Mouse (Mus musculus) kidney, postnatal 36 days (tissue): ENCODE data around the gene Tnk2.
A peak's percentile ranks its signal among the peaks of the same experiment; 100 is the strongest.
"Not testable (repeated sequence)": the region's sequence is repeated elsewhere in the genome, so short reads cannot be mapped to it uniquely, and the experiment has no call there.

Source experiments
- DNase-seq, 2 experiments: peaks; one replicate each; pipeline ENCODE4 v3.0.0; 2021 to 2022; ENCODE audit warnings: mixed read lengths in 2 of 2

Gene Tnk2

GRCm38 (mm10) chr16:32636871-32637521 lies 6.7 kb upstream of the Tnk2 start:
- DNase-seq, result no peak

DNA sequence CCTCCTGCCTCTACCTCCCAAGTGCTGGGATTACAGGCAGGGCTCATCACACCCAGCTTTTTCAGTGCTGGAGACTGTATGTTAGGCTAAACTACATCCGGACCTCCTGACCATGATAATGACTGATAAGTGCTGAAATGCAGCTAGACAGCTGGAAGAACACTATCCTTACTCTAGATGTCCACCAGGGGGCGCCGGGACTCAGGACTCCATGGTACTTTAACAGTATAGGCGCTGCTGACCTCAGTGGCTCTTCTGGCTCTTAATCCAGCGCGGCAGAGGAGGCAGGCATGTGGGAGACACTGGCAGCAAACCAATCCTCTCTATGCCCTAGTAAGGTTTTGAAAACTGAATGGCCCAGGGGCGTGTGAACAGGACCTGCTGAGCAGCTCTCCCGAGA lies 5.2 kb upstream of the Tnk2 start:
- peak; percentile 85 to 95 for DNase-seq

- DNase-seq, result peak; percentile 57 to 70
Observed at GRCm38 (mm10) chr16:32640096-32640495, 3.6 kb upstream of the Tnk2 start.

GRCm38 (mm10) chr16:32640683-32641082 lies 3.0 kb upstream of the Tnk2 start:
- not testable (repeated sequence) for DNase-seq

DNA sequence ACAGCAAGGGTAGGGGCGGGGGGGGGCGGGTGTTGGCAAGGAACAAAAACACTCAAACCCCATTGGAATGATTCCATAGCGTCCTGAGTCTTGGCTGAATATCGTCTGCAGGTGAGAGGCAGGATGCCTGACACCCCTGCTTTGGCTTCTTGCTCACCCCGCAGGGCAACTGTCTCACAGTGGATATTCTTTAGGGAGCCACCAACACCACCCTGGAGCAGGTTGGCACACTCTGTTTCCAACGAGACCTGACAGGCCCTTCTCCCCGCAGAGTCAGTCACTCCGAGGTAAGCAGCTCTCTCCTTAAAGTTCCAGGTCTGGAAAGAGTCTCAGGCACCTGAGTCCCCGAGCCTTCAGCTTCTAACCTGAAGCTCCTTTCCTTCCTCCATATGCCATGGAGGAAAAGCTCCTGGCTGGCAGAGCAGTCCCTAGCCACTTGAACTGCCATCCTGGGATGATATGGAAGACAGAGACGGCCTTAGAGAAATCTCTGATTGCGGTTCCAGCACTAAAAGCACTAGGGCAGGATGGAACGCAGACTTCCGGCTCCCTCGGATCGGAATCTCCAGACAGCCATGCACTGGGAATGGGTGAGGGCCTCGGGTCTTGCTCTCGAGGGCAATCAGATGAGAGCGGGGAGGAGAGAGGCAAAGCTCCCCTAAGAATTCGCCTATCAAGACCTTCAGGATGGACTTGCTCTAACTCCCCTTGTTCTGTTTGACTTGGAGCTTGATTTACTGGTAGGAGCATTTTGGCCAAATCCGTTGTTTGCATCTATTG lies 2.0 kb upstream of the Tnk2 start:
- no peak for DNase-seq

DNA sequence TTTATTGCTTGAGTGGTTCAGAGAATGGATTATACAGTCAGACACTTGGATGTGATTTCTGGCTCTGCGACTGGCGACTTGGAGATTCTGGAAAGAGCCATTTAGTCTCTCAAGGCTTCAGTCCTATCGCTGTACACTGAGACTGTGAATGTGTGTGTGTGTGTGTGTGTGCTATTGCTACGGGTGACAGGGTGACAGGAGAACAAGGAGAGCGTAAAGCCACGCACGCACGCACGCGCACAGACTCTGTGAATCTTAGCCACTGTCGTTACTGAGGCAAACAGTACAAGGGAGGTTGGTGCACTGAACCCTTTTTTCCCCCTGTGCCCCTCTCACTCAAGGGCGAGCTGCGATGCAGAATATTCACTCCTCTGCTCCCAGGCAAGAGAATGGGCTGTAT lies 1.4 kb upstream of the Tnk2 start:
- peak in 1 of 2 experiments; percentile 11 for DNase-seq

DNA sequence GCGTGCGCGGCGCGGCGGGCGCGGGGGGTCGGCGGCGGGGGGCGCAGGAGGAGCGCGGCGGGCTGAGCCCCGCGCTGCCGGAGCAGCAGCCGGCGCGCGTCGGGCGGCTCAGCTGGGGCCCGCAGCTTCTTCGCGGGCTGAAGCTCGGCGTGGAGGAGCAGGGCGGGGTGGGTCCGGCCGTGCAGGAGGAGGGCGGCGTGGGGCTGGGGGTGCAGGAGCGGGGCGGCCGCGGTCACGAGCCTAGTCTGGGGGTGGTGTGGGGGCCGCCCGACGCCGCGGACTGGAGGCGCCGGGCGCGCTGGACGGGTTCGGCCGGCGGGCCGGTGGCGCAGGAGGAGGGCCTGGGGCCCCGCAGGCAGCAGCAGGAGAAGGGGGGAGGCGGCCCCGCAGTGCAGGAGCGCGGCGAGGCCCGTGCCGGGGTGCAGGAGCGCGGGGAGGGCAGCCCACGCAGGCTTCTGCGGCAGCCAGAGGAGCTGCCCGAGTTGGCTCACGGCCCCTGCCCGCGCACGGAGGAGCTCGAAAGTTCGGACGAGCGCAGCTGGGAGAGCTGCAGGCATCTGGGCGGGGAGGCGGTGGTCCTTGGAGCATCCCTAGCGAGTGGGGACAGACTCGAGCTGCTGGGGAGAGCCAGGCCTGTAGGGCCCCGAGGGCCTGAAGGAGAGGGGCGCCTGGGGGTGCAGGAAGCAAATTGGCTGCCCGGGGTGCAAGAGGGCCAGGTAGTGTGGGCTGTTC lies 561 bp downstream of the Tnk2 start:
- DNase-seq, result peak in 1 of 2 experiments; percentile 67

DNA sequence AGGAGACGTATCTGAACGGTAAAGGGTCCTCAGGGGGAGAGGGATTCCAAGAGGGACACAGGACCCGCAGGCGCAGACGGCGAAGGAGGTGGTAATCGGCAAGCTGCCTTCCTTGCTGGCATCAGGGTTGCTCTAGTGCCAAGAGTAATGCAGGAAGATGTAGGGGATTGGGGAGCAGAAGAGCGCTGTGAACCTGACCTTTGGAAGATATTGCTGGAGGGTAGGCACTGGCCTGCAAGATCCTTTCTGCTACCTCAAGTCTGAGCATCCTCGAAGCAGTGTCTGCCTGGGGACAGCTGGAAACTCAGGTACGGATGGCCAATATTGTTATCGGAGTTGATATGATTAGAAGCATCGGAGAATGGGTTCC lies 1.1 kb downstream of the Tnk2 start:
- DNase-seq, result no peak

GRCm38 (mm10) chr16:32645361-32645914 lies 1.8 kb downstream of the Tnk2 start:
- peak; percentile 69 to 78 for DNase-seq

- peak in 1 of 2 experiments; percentile 35 for DNase-seq
Observed at GRCm38 (mm10) chr16:32646014-32646413, 2.3 kb downstream of the Tnk2 start.

DNA sequence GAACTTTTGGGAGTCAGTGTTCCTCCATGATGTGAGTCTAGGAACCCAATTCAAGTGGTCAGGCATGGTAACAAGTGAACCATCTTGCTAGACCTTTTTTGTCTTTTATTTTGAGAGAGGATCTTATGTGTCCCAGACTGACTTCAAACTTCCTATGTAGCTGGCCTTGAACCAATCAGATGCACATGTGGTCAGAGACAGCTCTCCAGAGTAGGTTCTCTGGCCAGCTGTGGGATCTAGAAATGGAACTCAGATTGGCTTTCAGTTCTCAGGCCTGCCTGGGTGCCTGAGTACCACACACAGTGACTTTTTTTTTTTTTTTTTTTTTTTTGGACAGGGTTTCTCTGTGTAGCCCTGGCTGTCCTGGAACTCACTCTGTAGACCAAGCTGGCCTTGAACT lies 4.0 kb downstream of the Tnk2 start:
- no peak for DNase-seq

DNA sequence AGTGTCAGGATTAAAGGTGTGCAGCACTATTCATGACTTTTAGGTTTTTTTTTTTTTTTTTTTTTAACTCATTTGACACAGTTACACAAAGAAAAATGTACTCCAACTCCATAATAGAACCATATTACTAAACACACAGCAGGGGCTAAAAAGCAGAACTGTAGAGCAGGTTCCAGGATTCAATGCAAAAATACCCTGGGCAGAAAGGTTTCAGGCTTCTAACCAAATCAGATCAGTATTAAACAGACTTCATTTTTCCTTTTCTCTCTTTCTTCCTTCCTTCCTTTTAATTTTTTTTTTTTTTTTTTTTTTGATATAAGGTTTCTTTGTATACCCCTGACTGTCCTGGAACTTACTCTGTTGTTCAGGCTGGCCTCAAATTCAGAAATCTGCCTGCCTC lies 6.8 kb downstream of the Tnk2 start:
- DNase-seq, result no peak

DNA sequence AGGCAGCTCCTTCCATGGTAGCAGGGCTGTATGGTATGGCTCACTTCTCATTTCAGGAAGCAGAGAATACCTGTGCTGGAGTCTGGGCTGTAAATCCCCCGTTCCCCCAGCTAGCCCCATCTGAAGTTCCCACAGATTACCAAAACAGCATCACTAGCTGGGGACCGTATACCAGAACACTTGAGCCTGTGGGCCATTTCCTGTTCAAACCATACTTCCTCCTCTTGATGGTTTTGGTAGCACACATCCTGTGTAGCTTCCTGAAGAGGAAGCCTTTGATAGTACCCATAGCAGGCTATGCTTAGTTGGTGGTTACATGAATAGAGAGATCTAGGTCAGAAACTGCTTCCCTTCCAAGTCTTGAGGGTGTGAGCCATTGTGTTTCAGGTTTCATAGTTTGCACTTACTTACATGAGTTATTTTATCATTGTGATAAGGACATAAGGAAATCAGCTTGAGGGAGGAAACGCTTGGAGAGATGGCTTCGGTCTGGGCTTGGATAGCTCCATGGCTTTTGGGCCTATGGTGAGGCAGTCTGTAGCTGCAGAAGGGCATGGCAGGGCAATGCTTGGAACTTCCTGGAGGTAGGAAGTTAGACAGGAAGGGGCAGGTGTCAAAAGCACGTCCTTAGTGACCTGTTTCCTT lies 7.4 kb downstream of the Tnk2 start:
- DNase-seq, result peak in 1 of 2 experiments; percentile 5

- no peak for DNase-seq
Observed at GRCm38 (mm10) chr16:32654071-32654733, 10.5 kb downstream of the Tnk2 start.

GRCm38 (mm10) chr16:32655534-32655933 lies 11.9 kb downstream of the Tnk2 start:
- no peak for DNase-seq

DNA sequence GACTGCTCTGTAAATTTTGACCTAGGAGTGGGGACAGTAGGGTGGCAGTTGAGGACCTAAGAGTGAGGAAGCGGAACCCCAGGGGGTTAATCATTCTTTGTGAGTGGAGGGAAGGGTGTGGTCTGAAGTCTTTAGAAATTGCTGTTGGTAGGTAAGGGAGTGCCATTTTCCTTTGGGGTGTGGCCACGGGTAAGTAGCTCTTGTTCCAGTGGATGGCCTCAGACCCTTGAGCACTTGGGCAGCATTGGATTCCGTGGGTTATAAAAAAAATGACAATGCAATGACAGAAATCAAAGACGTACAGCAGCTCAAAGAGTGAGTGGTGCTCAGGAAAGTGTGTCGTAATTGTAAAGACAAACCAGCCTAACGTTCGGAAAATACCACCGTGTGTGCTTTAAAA lies 12.6 kb downstream of the Tnk2 start:
- no peak for DNase-seq

DNA sequence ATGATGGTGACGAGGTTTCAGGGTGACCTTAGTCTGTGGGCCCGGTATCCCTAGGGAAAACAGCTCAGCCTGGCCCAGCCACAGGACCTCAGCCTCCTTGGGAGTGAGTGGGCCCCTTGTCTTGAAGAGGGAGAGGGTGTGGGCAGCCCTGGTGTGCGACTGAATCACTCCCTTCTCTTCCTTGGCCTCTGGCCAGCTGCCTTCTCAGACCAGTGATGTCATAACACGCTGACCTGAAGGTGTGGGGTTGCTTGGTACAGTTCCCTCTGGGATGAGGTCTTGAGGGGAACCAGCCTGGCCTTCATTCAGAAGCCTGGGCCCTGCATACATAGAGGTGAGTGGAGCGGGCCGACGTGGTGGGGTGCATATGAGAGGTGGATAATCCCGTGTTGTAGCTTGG lies 13.1 kb downstream of the Tnk2 start:
- peak in 1 of 2 experiments; percentile 51 for DNase-seq

- peak in 1 of 2 experiments; percentile 7 for DNase-seq
Observed at GRCm38 (mm10) chr16:32657498-32658250, 14.0 kb downstream of the Tnk2 start.

DNA sequence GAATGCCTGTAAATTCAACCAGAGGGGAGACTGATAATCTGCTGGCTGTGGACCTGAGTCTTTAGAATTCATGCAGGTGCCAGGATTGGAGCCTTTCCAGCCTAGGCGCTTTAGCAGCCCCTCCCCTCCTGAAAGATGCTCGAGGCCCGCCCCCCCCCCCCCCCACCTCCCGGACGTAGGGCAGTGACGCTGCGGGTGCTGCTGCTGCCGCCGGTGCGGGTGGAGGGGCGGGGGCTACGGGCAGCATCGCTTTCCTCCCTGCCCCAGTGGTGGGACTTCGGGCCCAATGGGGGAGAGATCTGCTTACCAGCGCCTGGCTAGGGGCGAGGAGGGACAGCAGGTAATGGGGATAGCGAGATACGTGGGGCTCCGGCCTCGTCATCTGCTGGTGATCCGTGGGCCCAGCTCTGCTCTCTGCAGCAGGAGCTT lies 15.1 kb downstream of the Tnk2 start:
- DNase-seq, result peak in 1 of 2 experiments; percentile 38

DNA sequence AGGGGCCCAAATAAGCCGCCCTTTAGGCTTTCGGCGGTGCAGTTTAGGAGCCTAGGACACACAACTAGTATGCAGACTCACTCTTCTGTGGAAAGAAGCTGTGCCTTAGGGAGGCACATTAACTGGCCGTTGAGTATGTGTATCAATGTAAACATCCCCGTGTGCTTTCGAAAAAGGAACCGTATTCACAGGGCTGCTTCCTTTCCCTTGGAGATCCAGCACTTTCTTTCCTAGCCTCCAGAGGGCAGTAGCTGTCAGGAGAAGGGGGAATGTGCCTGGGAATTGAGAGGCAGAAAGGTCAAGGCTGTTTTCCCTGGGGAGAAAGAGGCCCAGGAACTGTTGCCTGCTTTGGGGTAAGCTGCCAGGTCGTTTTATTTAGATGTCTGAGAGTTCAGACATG lies 15.7 kb downstream of the Tnk2 start:
- DNase-seq, result peak; percentile 70 to 79

DNA sequence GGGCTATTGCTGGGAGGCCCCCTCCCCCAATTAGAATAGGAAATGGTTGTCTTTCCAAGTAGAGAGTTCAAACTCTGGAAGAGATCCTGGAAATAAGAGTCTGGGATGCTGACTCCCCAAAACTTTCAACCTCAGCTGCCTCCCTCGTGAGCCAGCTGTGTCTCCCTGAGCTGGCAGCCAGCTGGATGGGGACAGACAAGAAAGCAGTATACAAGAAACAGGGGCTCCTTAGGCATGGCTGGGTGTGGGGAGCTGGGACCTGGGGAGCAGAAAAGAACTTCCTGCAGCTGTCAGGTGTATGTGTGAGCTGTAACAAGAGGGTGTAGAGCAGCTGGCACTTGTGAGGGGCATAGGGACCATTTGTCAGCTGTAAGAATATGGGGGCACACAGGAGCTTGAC lies 16.4 kb downstream of the Tnk2 start:
- peak in 1 of 2 experiments; percentile 9 for DNase-seq
